In genomic region chr19:32466478-32466877, GRCm38 (mm10) we compare ENCODE assay signal across 8 mouse cellular contexts. TPM values are rescaled to one million over a fixed set of nuclear protein-coding genes. Genes with fewer than 3 reads are reported as not detected.
DNase-seq lines count a peak whose midpoint lies in the region; ATAC-seq and TF ChIP-seq lines count a peak whose summit lies in the region.

Rpl9-ps6 (minus strand) TSS chr19:32466578.

- no peak for ATAC-seq in common myeloid progenitor, adult 5-6 weeks (replicated peaks; ENCODE audit: low read depth, poor library complexity, severe bottlenecking)
- no peak for ATAC-seq in midbrain, postnatal 0 days (ENCODE audit: low FRiP score)

- no peaks in the 10 kb centered on the region for H3K9me3 ChIP-seq in heart, embryonic 10.5 days
- H3K9me3 ChIP-seq in midbrain, postnatal 0 days (ENCODE audit: low read length), result no peaks in the 10 kb centered on the region

- TF ChIP-seq CTCF in heart, adult 2 months (IDR thresholded peaks at IDR 0.05), result no peak
- TF ChIP-seq CTCF in midbrain, postnatal 0 days (IDR thresholded peaks at IDR 0.05), result no peak

- H3K27ac ChIP-seq in heart, adult 2 months, result no peak within 1 kb of the TSS
- H3K27ac ChIP-seq in heart, embryonic 10.5 days, result no peak within 1 kb of the TSS
- H3K27ac ChIP-seq in midbrain, postnatal 0 days (ENCODE audit: low read depth, low read length), result no peak within 1 kb of the TSS

- intact Hi-C loops in heart, adult 2 months (cut with DNase I), result no loop called here

- H3K36me3 ChIP-seq in heart, adult 2 months (ENCODE audit: control insufficient read depth, insufficient read depth, low read length), result no peaks in the 10 kb centered on the region
- no peaks in the 10 kb centered on the region for H3K36me3 ChIP-seq in heart, embryonic 10.5 days
- no peaks in the 10 kb centered on the region for H3K36me3 ChIP-seq in midbrain, postnatal 0 days (ENCODE audit: insufficient read depth, low read length)

- TF ChIP-seq EP300 in heart, adult 2 months (IDR thresholded peaks at IDR 0.05; ENCODE audit: insufficient read depth, low read depth, low read length), result no peak

- H3K27me3 ChIP-seq in heart, adult 2 months (ENCODE audit: control insufficient read depth, insufficient read depth, low read length), result no peaks in the 10 kb centered on the region
- no peaks in the 10 kb centered on the region for H3K27me3 ChIP-seq in heart, embryonic 10.5 days (ENCODE audit: insufficient read depth, poor library complexity, severe bottlenecking)
- no peaks in the 10 kb centered on the region for H3K27me3 ChIP-seq in midbrain, postnatal 0 days (ENCODE audit: insufficient read depth, low read length)

- TF ChIP-seq POLR2A in heart, adult 2 months (IDR thresholded peaks at IDR 0.05; ENCODE audit: insufficient read depth, low read depth, low read length), result no peak

- no peak within 1 kb of the TSS for H3K4me3 ChIP-seq in heart, adult 2 months
- H3K4me3 ChIP-seq in heart, embryonic 10.5 days, result no peak within 1 kb of the TSS
- no peak within 1 kb of the TSS for H3K4me3 ChIP-seq in midbrain, postnatal 0 days (ENCODE audit: low read depth, low read length)

- 80% methylated on average over 6 of the region's 6 CpGs for WGBS in heart, adult 2 months
- WGBS in heart, embryonic 10.5 days, result 80% methylated on average over 6 of the region's 6 CpGs
- 81% methylated on average over 5 of the region's 6 CpGs for WGBS in midbrain, postnatal 0 days

- H3K9ac ChIP-seq in heart, adult 2 months (ENCODE audit: low read depth, low read length), result no peak within 1 kb of the TSS
- no peak within 1 kb of the TSS for H3K9ac ChIP-seq in midbrain, postnatal 0 days (replicated peaks; ENCODE audit: low read length, poor library complexity, severe bottlenecking)

- H3K4me1 ChIP-seq in heart, adult 2 months (ENCODE audit: control insufficient read depth, insufficient read depth, low read length), result peaks cover 1% of the 10 kb centered on the region
- H3K4me1 ChIP-seq in heart, embryonic 10.5 days, result no peaks in the 10 kb centered on the region
- no peaks in the 10 kb centered on the region for H3K4me1 ChIP-seq in midbrain, postnatal 0 days (ENCODE audit: insufficient read depth, low read length)

- H3K79me2 ChIP-seq in heart, adult 2 months (replicated peaks; ENCODE audit: control insufficient read depth, insufficient read depth, low read length), result no peaks in the 10 kb centered on the region

- no peak for DNase-seq in heart, adult 2 months
- DNase-seq in heart, adult 9 months (ENCODE audit: low spot score in 2 of 2), result no peak
- no peak for DNase-seq in heart, embryonic 10.5 days (ENCODE audit: low spot score)
- DNase-seq in layer of hippocampus, postnatal 25 days (ENCODE audit: extremely low spot score in 1 of 2, low spot score in 1 of 2), result no peak
- DNase-seq in midbrain, postnatal 0 days (ENCODE audit: low spot score), result no peak
- DNase-seq in cerebellum, postnatal 4 days (ENCODE audit: low spot score in 2 of 2), result no peak
- no peak for DNase-seq in lung, postnatal 10 days

- H3K4me2 ChIP-seq in midbrain, postnatal 0 days (ENCODE audit: low read depth, low read length, poor library complexity, severe bottlenecking), result no peak within 1 kb of the TSS

RNA-seq across cellular contexts. Expression of gene Rpl9-ps6, which starts in this region (rescaled TPM):
- 10 to 100 TPM; 27.8 to 28.9 TPM for total RNA-seq in heart, adult 2 months (2021)
- 7.4 and 18.5 TPM in 2 replicates for polyA plus RNA-seq in heart, adult 2 months (2012; rRNA removed)
- total RNA-seq in common myeloid progenitor, adult 5-6 weeks (2017), result 221 and 259 TPM in 2 replicates
- polyA plus RNA-seq in heart, embryonic 10.5 days (2016; fragmentation: Nextera tagmentation; extraction: Ambion mirVana), result 47.9 and 55.7 TPM in 2 replicates
- total RNA-seq in layer of hippocampus, postnatal 25 days (2021), result 10 to 100 TPM; 23.8 to 33.2 TPM
- total RNA-seq in midbrain, postnatal 0 days (2014; rRNA removed), result 39.8 and 71.7 TPM in 2 replicates
- polyA plus RNA-seq in midbrain, postnatal 0 days (2015; fragmentation: Nextera tagmentation; extraction: Ambion mirVana), result 48.9 and 51.6 TPM in 2 replicates
